ENCODE assay signal across 8 mouse cellular contexts in genomic region chr15:85867696-85868095, GRCm38 (mm10).
DNase-seq lines count a peak whose midpoint lies in the region.

No protein-coding gene starts in this region.

- DNase-seq in 3T3-L1 (ENCODE audit: low read depth, low spot score) (peak; percentile 79), NIH3T3 (ENCODE audit: low read depth) (peak; percentile 87), liver (peak; percentile 67)
- peak; percentile 85 to 92 for DNase-seq in cerebellum, postnatal 10 days
- peak; percentile 41 to 68 for DNase-seq in frontal cortex, postnatal 14 days (ENCODE audit: low spot score in 2 of 2)
- peak; percentile 85 for DNase-seq in kidney, adult 9 months
- DNase-seq in ovary, adult 18-20 months (ENCODE audit: low spot score) = peak; percentile 43
- peak; percentile 54 for DNase-seq in testis, postnatal 14 days (ENCODE audit: low spot score)

Comparison
In these comparisons a context has a peak if more than half of its experiments do, and no peak if none do; other contexts are left out.
1. Peak in every context shown above with its lines: DNase-seq.